Mouse (Mus musculus) stomach, postnatal 0 days (tissue): ENCODE data around the gene Plce1.

Source experiments
- CTCF ChIP-seq: IDR thresholded peaks from 2 replicates; pipeline ENCODE4 v1.5.1; 2016; ENCODE audit warnings: antibody characterized with exemption, low read depth, mild to moderate bottlenecking, moderate library complexity
- EP300 ChIP-seq: optimal IDR thresholded peaks from 2 replicates; pipeline ENCODE3; 2016; ENCODE audit warnings: antibody characterized with exemption

DNA sequence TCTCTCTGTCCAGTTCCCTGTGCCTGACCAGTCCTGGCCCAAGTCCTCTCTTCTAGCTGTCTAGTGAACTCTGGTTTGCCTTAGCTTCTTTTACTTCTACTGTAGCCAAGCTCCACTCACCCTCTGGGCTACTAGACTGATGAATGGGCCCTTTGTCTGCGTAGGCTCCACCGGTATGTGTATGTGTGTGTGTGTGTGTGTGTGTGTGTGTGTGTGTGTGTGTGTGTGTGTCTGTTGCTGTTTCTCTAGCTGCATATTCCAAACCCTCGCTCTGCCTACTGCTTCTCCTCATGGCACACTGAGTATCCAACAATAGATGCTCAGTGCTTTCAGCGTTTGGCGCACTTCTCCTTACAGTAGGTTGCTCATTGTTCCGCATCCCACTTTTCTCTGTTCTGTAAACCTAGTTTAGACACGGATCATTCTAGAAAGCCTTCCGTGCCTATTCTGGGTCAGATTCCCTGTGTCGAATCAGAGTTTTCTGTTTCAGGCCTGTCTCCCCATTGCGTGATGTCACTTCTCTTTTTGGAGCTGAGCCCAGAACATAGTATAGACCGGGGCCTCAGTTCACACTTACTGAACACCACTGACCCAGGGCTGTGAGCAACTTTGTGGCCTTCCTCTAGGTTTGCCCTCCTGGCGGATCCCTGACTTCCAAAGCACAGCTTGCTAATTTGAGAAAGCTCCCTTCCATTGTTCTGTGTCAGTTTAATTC, 26.5 kb downstream of the Plce1 start:
- no peak for TF ChIP-seq EP300
- TF ChIP-seq CTCF: no peak
